Mouse (Mus musculus) midbrain, embryonic 13.5 days (tissue): Measurements from ENCODE around the gene Cap2. TPM values are rescaled to one million over a fixed set of nuclear protein-coding genes. Genes with fewer than 3 reads are reported as not detected.

Experiments used
- ATAC-seq: fragments of 200-750 bp; cut with Nextera tagmentation; 2 replicates; pipeline ENCODE4 v1.8.0; 2017; ENCODE audit warnings: mild to moderate bottlenecking, moderate TSS enrichment, moderate library complexity
- H3K27ac ChIP-seq: fragments of 300-500 bp; sonication (generic); 2 replicates; pipeline ENCODE4 v1.5.1; 2015; ENCODE audit warnings: inconsistent platforms, mild to moderate bottlenecking, moderate library complexity
- H3K27me3 ChIP-seq: fragments of 300-500 bp; sonication (generic); 2 replicates; pipeline ENCODE4 v1.6.1; 2015; ENCODE audit warnings: mild to moderate bottlenecking, inconsistent platforms
- H3K36me3 ChIP-seq: fragments of 300-500 bp; sonication (generic); 2 replicates; pipeline ENCODE4 v1.6.1; 2015; ENCODE audit warnings: mild to moderate bottlenecking, inconsistent platforms
- H3K4me1 ChIP-seq: fragments of 300-500 bp; sonication (generic); replicated peaks from 2 replicates; pipeline ENCODE4 v1.6.1; 2015; ENCODE audit warnings: inconsistent platforms
- H3K4me2 ChIP-seq: fragments of 300-500 bp; sonication (generic); replicated peaks from 2 replicates; pipeline ENCODE4 v1.6.1; 2015; ENCODE audit warnings: moderate library complexity, mild to moderate bottlenecking, inconsistent platforms
- H3K4me3 ChIP-seq: fragments of 300-500 bp; sonication (generic); replicated peaks from 2 replicates; pipeline ENCODE4 v1.5.1; 2015; ENCODE audit warnings: mild to moderate bottlenecking, inconsistent platforms
- H3K9ac ChIP-seq: fragments of 300-500 bp; sonication (generic); replicated peaks from 2 replicates; pipeline ENCODE4 v1.6.1; 2015; ENCODE audit warnings: mild to moderate bottlenecking, inconsistent platforms
- H3K9me3 ChIP-seq: fragments of 300-500 bp; sonication (generic); 2 replicates; pipeline ENCODE4 v1.6.1; 2016; ENCODE audit warnings: mild to moderate bottlenecking, inconsistent platforms
- WGBS: fragments of 180-500 bp; shearing (Covaris S2); methylation state at CpG from one replicate; pipeline ENCODE4 v1.1.7; 2015; 5-methylcytosine and 5-hydroxymethylcytosine counted together
- polyA plus RNA-seq: library from polyadenylated mRNA; unstranded; fragments of >200 nt; fragmentation: Nextera tagmentation; extraction: Ambion mirVana; gene quantifications from 2 replicates; pipeline ENCODE4 v1.2.1, GENCODE M21; 2015

Gene Cap2
- polyA plus RNA-seq, 1 experiment from 2014 or later, result 8.9 TPM

- peaks cover 26% of the 10 kb centered on the region for H3K4me1 ChIP-seq
- no peak overlapping the region for H3K9ac ChIP-seq
- no peaks in the 10 kb centered on the region for H3K9me3 ChIP-seq
- no peak overlapping the region for H3K4me3 ChIP-seq
- no peak overlapping the region for H3K4me2 ChIP-seq
- H3K27ac ChIP-seq, result peak overlapping the region; percentile 57
- 52% methylated on average over 6 of the region's 6 CpGs for WGBS
- no peak for ATAC-seq
- H3K36me3 ChIP-seq, result no peaks in the 10 kb centered on the region
- H3K27me3 ChIP-seq, result 0 out of 2 replicates have a peak, but pooled peaks cover 2% of the 10 kb centered on the region
These were observed 43.0 kb downstream of the Cap2 start for GRCm38 (mm10) chr13:46544608-46545007.

- H3K9ac ChIP-seq, result no peak overlapping the region
- peak overlapping the region; percentile 59 for H3K27ac ChIP-seq
- no peaks in the 10 kb centered on the region for H3K36me3 ChIP-seq
- under 1% methylated on average over 9 of the region's 9 CpGs for WGBS
- H3K27me3 ChIP-seq, result no peaks in the 10 kb centered on the region
- H3K4me1 ChIP-seq, result peaks cover 26% of the 10 kb centered on the region
- no peak overlapping the region for H3K4me2 ChIP-seq
- no peak overlapping the region for H3K4me3 ChIP-seq
- peak; percentile 49; the same call in 1 of the 2 replicates for ATAC-seq
- no peaks in the 10 kb centered on the region for H3K9me3 ChIP-seq
These were observed 43.4 kb downstream of the Cap2 start for GRCm38 (mm10) chr13:46545081-46545480.

DNA sequence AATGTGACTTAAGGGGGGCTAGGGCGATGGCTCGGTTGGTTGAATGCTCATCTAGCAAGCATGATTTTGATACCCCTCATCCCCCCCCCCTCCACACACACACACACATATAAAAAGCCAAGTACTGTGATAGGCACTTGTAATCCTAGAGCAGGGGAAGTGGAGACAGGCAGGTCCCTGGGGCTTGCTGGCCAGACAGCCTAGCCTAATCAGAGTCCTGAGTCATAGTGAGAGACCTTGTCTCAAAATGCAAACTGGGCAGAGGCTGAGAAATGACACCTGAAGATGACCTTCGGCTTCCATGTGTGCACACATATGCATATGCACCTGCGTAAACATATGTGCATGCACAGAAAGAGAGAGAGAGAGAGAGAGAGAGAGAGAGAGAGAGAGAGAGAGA lies 45.2 kb downstream of the Cap2 start:
- H3K9me3 ChIP-seq, result no peaks in the 10 kb centered on the region
- H3K9ac ChIP-seq, result no peak overlapping the region
- H3K27me3 ChIP-seq, result no peaks in the 10 kb centered on the region
- H3K27ac ChIP-seq, result no peak overlapping the region
- 84% methylated on average over 4 of the region's 4 CpGs for WGBS
- ATAC-seq, result no peak
- no peak overlapping the region for H3K4me3 ChIP-seq
- peaks cover 26% of the 10 kb centered on the region for H3K4me1 ChIP-seq
- H3K4me2 ChIP-seq, result no peak overlapping the region
- no peaks in the 10 kb centered on the region for H3K36me3 ChIP-seq

DNA sequence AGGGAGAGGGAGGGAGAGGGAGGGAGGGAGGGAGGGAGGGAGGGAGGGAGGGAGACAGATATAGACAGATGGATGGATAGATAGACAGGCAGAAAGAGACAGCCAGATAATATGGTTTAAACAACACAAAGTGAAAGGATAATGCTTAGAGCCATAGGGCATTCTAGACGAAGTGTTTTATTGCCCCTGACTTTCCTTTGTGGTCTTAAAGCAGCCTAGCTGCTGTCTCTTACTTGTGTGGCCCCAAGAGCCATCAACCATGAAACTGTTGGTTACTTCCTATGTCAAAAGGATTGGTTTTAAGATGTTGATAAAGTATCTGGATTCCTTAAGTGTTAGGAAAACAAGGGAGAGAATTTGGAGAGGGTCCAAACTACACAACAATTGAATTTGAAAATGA lies 45.6 kb downstream of the Cap2 start:
- no peaks in the 10 kb centered on the region for H3K27me3 ChIP-seq
- no peak overlapping the region for H3K9ac ChIP-seq
- no peaks in the 10 kb centered on the region for H3K9me3 ChIP-seq
- H3K27ac ChIP-seq, result no peak overlapping the region
- H3K4me1 ChIP-seq, result peaks cover 26% of the 10 kb centered on the region
- ATAC-seq, result no peak
- WGBS, result 36% methylated on average over 1 of the region's 1 CpGs
- no peak overlapping the region for H3K4me3 ChIP-seq
- no peaks in the 10 kb centered on the region for H3K36me3 ChIP-seq
- H3K4me2 ChIP-seq, result no peak overlapping the region

DNA sequence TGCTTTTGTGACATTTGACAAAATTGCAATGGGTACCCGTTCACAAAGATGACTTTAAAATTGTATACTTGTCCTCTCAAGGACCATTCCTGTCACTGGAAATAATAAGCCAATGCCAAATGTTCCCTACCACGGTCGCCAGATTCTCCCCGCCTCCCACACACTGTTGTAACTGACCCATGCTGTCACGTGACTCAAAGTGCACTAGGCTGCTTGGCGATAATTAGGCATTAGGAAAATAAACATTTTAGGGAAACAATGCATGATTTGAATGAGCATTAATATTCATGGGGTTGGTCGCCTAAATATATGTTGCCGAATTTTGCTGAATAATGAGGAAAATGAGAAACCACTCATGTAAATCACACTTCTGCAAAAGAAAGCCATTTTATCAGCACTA lies 46.5 kb downstream of the Cap2 start:
- no peak overlapping the region for H3K9ac ChIP-seq

GRCm38 (mm10) chr13:46548600-46549179 lies 47.0 kb downstream of the Cap2 start:
- H3K4me2 ChIP-seq, result no peak overlapping the region
- WGBS, result 79% methylated on average over 5 of the region's 5 CpGs
- no peak for ATAC-seq
- no peak overlapping the region for H3K4me3 ChIP-seq
- H3K36me3 ChIP-seq, result no peaks in the 10 kb centered on the region
- no peaks in the 10 kb centered on the region for H3K9me3 ChIP-seq
- H3K9ac ChIP-seq, result no peak overlapping the region
- peak overlapping the region; percentile 32; the same call in 1 of the 2 replicates for H3K27ac ChIP-seq
- H3K4me1 ChIP-seq, result peaks cover 26% of the 10 kb centered on the region
- no peaks in the 10 kb centered on the region for H3K27me3 ChIP-seq

More for the DNA sequence above, 46.5 kb downstream of the Cap2 start:
- Histone ChIP-seq H3K4me1 (peaks cover 26% of the 10 kb centered on the region), H3K9me3 (no peaks in the 10 kb centered on the region), H3K27ac (peak overlapping the region; percentile 37; the same call in 1 of the 2 replicates), H3K4me3 (no peak overlapping the region), H3K36me3 (no peaks in the 10 kb centered on the region), H3K27me3 (no peaks in the 10 kb centered on the region), H3K4me2 (no peak overlapping the region)
- WGBS, result 69% methylated on average over 8 of the region's 8 CpGs
- ATAC-seq, result no peak; the same call in 1 of the 2 replicates

DNA sequence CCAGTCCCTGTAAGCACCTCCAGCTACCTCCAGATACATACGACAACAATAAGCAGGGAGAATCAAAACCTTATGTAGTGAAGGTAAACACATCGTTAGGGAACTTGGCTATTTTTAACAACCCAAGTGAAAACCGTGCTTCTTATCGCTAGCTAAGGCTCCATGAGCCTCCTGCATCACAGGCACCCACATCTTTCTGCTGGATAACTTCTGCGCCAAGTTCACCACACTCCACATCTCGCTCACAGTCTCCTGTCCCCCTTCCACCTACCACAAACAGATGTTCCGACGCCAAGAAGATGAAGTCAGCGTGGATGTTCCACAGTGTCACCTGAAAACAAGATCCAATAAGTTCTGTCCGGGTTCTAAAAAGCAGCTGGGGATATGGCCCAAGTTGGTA lies 49.0 kb downstream of the Cap2 start:
- no peaks in the 10 kb centered on the region for H3K27me3 ChIP-seq
- no peaks in the 10 kb centered on the region for H3K36me3 ChIP-seq
- peaks cover 25% of the 10 kb centered on the region for H3K4me1 ChIP-seq
- H3K27ac ChIP-seq, result no peak overlapping the region
- H3K4me2 ChIP-seq, result no peak overlapping the region
- H3K4me3 ChIP-seq, result no peak overlapping the region
- WGBS, result 95% methylated on average over 10 of the region's 10 CpGs
- no peaks in the 10 kb centered on the region for H3K9me3 ChIP-seq
- ATAC-seq, result no peak
- H3K9ac ChIP-seq, result no peak overlapping the region

DNA sequence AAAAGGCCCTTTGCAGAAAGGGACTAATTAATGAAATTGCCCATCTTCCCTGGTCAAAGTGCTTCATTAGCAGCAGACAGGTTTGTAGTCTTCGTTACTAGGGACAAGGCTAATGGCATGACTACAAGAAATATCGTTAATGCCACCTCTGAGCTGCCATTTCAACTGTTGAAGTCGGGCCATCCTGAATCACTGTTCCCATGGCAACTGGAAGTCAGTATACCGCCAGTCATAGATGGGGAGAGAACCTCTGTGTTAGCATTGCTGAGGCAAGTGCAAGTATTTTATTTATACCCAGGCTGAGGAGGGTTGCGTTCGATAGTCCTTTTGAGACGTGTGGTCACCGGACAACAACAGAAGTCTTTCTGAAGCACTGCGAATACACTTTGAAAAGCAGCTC lies 53.1 kb downstream of the Cap2 start:
- no peaks in the 10 kb centered on the region for H3K36me3 ChIP-seq
- no peak overlapping the region for H3K27ac ChIP-seq
- ATAC-seq, result peak; percentile 75
- no peak overlapping the region for H3K4me2 ChIP-seq
- H3K9me3 ChIP-seq, result no peaks in the 10 kb centered on the region; the same call in 1 of the 2 replicates
- H3K9ac ChIP-seq, result no peak overlapping the region
- no peak overlapping the region for H3K4me3 ChIP-seq
- 35% methylated on average over 9 of the region's 9 CpGs for WGBS
- no peaks in the 10 kb centered on the region for H3K27me3 ChIP-seq
- H3K4me1 ChIP-seq, result peaks cover 13% of the 10 kb centered on the region; the same call in 1 of the 2 replicates

DNA sequence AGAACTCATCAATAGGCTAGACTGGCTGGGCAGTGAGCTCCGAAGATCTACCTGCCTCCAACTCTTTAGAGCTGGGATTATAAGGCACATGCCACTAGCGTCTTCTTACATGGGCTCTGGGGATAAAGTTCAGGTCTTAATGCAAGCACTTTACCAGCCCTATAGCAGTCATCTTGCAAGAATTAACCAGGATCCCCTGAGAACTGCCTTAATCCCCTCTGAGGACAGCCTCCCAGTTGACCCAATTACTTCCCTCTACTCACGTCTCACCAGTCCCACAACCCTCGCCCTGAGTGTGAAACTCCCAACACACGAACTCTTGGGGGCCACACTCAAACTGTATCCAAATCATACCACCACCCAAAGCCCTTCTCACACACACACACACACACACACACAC lies 64.3 kb downstream of the Cap2 start:
- WGBS, result 71% methylated on average over 5 of the region's 5 CpGs
- Histone ChIP-seq H3K4me3 (no peak overlapping the region), H3K9me3 (no peaks in the 10 kb centered on the region), H3K36me3 (no peaks in the 10 kb centered on the region), H3K4me1 (peaks cover 4% of the 10 kb centered on the region), H3K9ac (no peak overlapping the region), H3K4me2 (no peak overlapping the region), H3K27me3 (no peaks in the 10 kb centered on the region), H3K27ac (no peak overlapping the region)
- ATAC-seq, result no peak

DNA sequence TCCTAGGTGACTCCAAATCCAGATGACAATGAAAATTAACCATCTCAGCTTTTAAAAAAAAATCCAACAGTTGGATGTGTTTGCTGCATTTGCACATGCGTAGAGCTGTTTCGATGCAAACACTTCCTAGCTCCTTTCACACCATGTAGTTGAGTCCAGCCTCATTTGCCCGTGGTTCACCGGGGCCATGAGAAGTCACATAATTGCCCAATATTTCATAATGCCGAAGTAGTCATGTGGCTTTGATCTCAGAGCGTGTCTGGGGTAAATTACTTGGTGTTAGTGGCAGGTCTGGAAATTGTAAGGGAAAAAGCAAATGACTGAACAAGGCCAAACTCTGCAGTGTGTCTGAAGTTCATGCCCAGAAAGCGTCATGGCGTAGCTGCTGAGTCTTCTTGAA lies 67.8 kb downstream of the Cap2 start:
- Histone ChIP-seq H3K9ac (no peak overlapping the region), H3K9me3 (no peaks in the 10 kb centered on the region), H3K4me2 (no peak overlapping the region), H3K4me3 (no peak overlapping the region), H3K27ac (no peak overlapping the region), H3K4me1 (peaks cover 24% of the 10 kb centered on the region), H3K36me3 (no peaks in the 10 kb centered on the region), H3K27me3 (no peaks in the 10 kb centered on the region)
- WGBS, result 94% methylated on average over 8 of the region's 8 CpGs
- no peak for ATAC-seq

- WGBS, result 2% methylated on average over 12 of the region's 12 CpGs
- Histone ChIP-seq H3K27me3 (no peaks in the 10 kb centered on the region), H3K27ac (peak overlapping the region; percentile 83), H3K4me3 (peak overlapping the region; percentile 26), H3K36me3 (no peaks in the 10 kb centered on the region), H3K4me1 (peaks cover 27% of the 10 kb centered on the region), H3K9ac (peak overlapping the region; percentile 63), H3K9me3 (no peaks in the 10 kb centered on the region), H3K4me2 (peak overlapping the region; percentile 52)
- ATAC-seq, result peak; percentile 85
These were observed 69.5 kb downstream of the Cap2 start for GRCm38 (mm10) chr13:46571141-46571592.

- H3K27me3 ChIP-seq, result no peaks in the 10 kb centered on the region
- H3K27ac ChIP-seq, result no peak overlapping the region
- no peak overlapping the region for H3K9ac ChIP-seq
- no peak overlapping the region for H3K4me2 ChIP-seq
- peaks cover 27% of the 10 kb centered on the region for H3K4me1 ChIP-seq
- WGBS, result 68% methylated on average over 11 of the region's 11 CpGs
- H3K36me3 ChIP-seq, result no peaks in the 10 kb centered on the region
- H3K4me3 ChIP-seq, result no peak overlapping the region
- ATAC-seq, result no peak
- no peaks in the 10 kb centered on the region for H3K9me3 ChIP-seq
These were observed 70.5 kb downstream of the Cap2 start for GRCm38 (mm10) chr13:46571961-46572647.
